Mouse (Mus musculus) CH12.LX (cell line): ENCODE measurements around the gene Rif1. TPM values are rescaled to one million over a fixed set of nuclear protein-coding genes. Genes with fewer than 3 reads are reported as not detected.

Experiments used
- DNase-seq: peaks from one replicate; pipeline ENCODE4 v3.0.0-alpha.2; 2013; ENCODE audit errors: extremely low read depth
- H3K27ac ChIP-seq: 2 replicates; pipeline ENCODE4 v1.5.1; 2012; ENCODE audit warnings: low read depth, mild to moderate bottlenecking, control low read depth, moderate library complexity; ENCODE audit not compliant: insufficient read depth
- H3K27me3 ChIP-seq: replicated peaks from 2 replicates; pipeline ENCODE3; 2012; ENCODE audit warnings: inconsistent platforms
- H3K36me3 ChIP-seq, 2 experiments: replicated peaks in 1 of 2; 2 replicates each; pipeline versions ENCODE3 to v1.6.1; 2012; ENCODE audit warnings: inconsistent platforms in 1 of 2, low read length in 1 of 2, mild to moderate bottlenecking in 1 of 2, mixed read lengths in 1 of 2, moderate library complexity in 1 of 2; ENCODE audit not compliant: control insufficient read depth in 1 of 2, insufficient read depth in 1 of 2
- H3K4me1 ChIP-seq, 2 experiments: 2 replicates each; pipeline ENCODE4 v1.6.1; 2012; ENCODE audit warnings: inconsistent platforms in 1 of 2, moderate library complexity in 1 of 2; ENCODE audit not compliant: insufficient read depth in 2 of 2, control insufficient read depth in 1 of 2
- H3K4me2 ChIP-seq: 2 replicates; pipeline ENCODE4 v1.6.1; 2012; ENCODE audit warnings: low read depth, mild to moderate bottlenecking, control low read depth; ENCODE audit not compliant: poor library complexity, insufficient read depth, severe bottlenecking
- H3K4me3 ChIP-seq, 3 experiments: fragments of 150-350 bp in 1 of 3; sonication (generic) in 1 of 3; replicated peaks in 1 of 3; 2 replicates each; pipeline versions ENCODE3 to v1.5.1; 2011 to 2012; ENCODE audit warnings: low read depth in 2 of 3, low read length in 2 of 3, mild to moderate bottlenecking in 2 of 3, moderate library complexity in 2 of 3, control low read depth in 1 of 3, improper control_type of control experiment in 1 of 3, inconsistent platforms in 1 of 3, mixed read lengths in 1 of 3; ENCODE audit not compliant: poor library complexity in 1 of 3
- H3K79me2 ChIP-seq: replicated peaks from 2 replicates; pipeline ENCODE4 v1.6.1; 2012; ENCODE audit warnings: mild to moderate bottlenecking, moderate library complexity; ENCODE audit not compliant: control insufficient read depth, poor library complexity, insufficient read depth, severe bottlenecking; ENCODE audit errors: extremely low read depth
- H3K9ac ChIP-seq: 2 replicates; pipeline ENCODE4 v1.6.1; 2012; ENCODE audit warnings: low read depth, mild to moderate bottlenecking, control low read depth, moderate library complexity; ENCODE audit not compliant: insufficient read depth
- H3K9me3 ChIP-seq: replicated peaks from 2 replicates; pipeline ENCODE3; 2012; ENCODE audit warnings: low read length, inconsistent platforms, mixed read lengths
- CHD1 ChIP-seq: IDR thresholded peaks from 2 replicates; pipeline ENCODE4 v1.6.1; 2012; ENCODE audit warnings: low read depth, low read length, improper control_type of control experiment, inconsistent platforms
- CHD2 ChIP-seq: IDR thresholded peaks from 2 replicates; pipeline ENCODE4 v1.6.1; 2011; ENCODE audit warnings: low read length, improper control_type of control experiment
- CTCF ChIP-seq, 2 experiments: IDR thresholded peaks in 1 of 2; conservative IDR thresholded peaks in 1 of 2; 2 replicates each; pipeline ENCODE4 v1.5.1; 2011 to 2012; ENCODE audit warnings: low read depth in 2 of 2, low read length in 2 of 2, improper control_type of control experiment in 1 of 2, inconsistent platforms in 1 of 2, mild to moderate bottlenecking in 1 of 2, moderate library complexity in 1 of 2
- ETS1 ChIP-seq: conservative IDR thresholded peaks from 2 replicates; pipeline ENCODE4 v1.6.1; 2012; ENCODE audit warnings: low read depth, mild to moderate bottlenecking, inconsistent platforms, low read length, improper control_type of control experiment, moderate library complexity
- HCFC1 ChIP-seq: IDR thresholded peaks from 2 replicates; pipeline ENCODE4 v1.6.1; 2012; ENCODE audit warnings: low read depth, mild to moderate bottlenecking, inconsistent platforms, low read length, improper control_type of control experiment
- IRF4 ChIP-seq: IDR thresholded peaks from 2 replicates; pipeline ENCODE4 v1.6.1; 2014; ENCODE audit warnings: low read depth, mild to moderate bottlenecking, inconsistent platforms, low read length, improper control_type of control experiment
- JUN ChIP-seq: IDR thresholded peaks from 2 replicates; pipeline ENCODE4 v1.6.1; 2011; ENCODE audit warnings: low read depth, mild to moderate bottlenecking, low read length, improper control_type of control experiment, moderate library complexity; ENCODE audit not compliant: insufficient read depth
- MAZ ChIP-seq: IDR thresholded peaks from 2 replicates; pipeline ENCODE4 v1.6.1; 2012; ENCODE audit warnings: low read depth, mild to moderate bottlenecking, inconsistent platforms, low read length, improper control_type of control experiment, moderate library complexity
- MEF2A ChIP-seq: IDR thresholded peaks from 2 replicates; pipeline ENCODE4 v1.6.1; 2014; ENCODE audit warnings: low read depth, mild to moderate bottlenecking, inconsistent platforms, low read length, improper control_type of control experiment, borderline replicate concordance
- NELFE ChIP-seq: IDR thresholded peaks from 2 replicates; pipeline ENCODE4 v1.6.1; 2011; ENCODE audit warnings: low read depth, low read length, improper control_type of control experiment
- POLR2A ChIP-seq: IDR thresholded peaks from 2 replicates; pipeline ENCODE4 v1.6.1; 2011; ENCODE audit warnings: low read depth, mild to moderate bottlenecking, improper control_type of control experiment, low read length
- POLR2AphosphoS2 ChIP-seq: IDR thresholded peaks from 2 replicates; pipeline ENCODE4 v1.6.1; 2011; ENCODE audit warnings: low read depth, low read length, improper control_type of control experiment
- RAD21 ChIP-seq: IDR thresholded peaks from 2 replicates; pipeline ENCODE4 v1.6.1; 2011; ENCODE audit warnings: low read depth, mild to moderate bottlenecking, low read length, improper control_type of control experiment, moderate library complexity
- RCOR1 ChIP-seq: conservative IDR thresholded peaks from 2 replicates; pipeline ENCODE4 v1.6.1; 2012; ENCODE audit warnings: low read depth, mild to moderate bottlenecking, inconsistent platforms, low read length, improper control_type of control experiment
- SIN3A ChIP-seq: IDR thresholded peaks from 2 replicates; pipeline ENCODE4 v1.6.1; 2012; ENCODE audit warnings: low read length, improper control_type of control experiment, inconsistent platforms
- TBP ChIP-seq: conservative IDR thresholded peaks from 2 replicates; pipeline ENCODE4 v1.6.1; 2011; ENCODE audit warnings: low read depth, low read length, improper control_type of control experiment
- TCF12 ChIP-seq: IDR thresholded peaks from 2 replicates; pipeline ENCODE4 v1.6.1; 2014; ENCODE audit warnings: low read depth, mild to moderate bottlenecking, inconsistent platforms, low read length, improper control_type of control experiment
- ZMIZ1 ChIP-seq: IDR thresholded peaks from 2 replicates; pipeline ENCODE4 v1.6.1; 2012; ENCODE audit warnings: low read depth, mild to moderate bottlenecking, inconsistent platforms, low read length, improper control_type of control experiment
- ZNF384 ChIP-seq: IDR thresholded peaks from 2 replicates; pipeline ENCODE4 v1.6.1; 2012; ENCODE audit warnings: low read depth, low read length, improper control_type of control experiment, inconsistent platforms
- dilution Hi-C: fragments of 300-500 bp; cut with MboI; formaldehyde crosslinking; loops from 2 replicates; pipeline ENCODE4 v1.14.3; 2020; ENCODE audit warnings: low sequenced_read_pairs; ENCODE audit not compliant: extremely low pct_unique_long_range_greater_than_20kb, extremely low pct_ligation_motif_present
- in situ Hi-C: fragments of 300-500 bp; cut with MboI; formaldehyde crosslinking; loops from 3 replicates; pipeline ENCODE4 v1.14.3; 2019; ENCODE audit warnings: low sequenced_read_pairs, low pct_ligation_motif_present, low pct_unique_long_range_greater_than_20kb, mixed read lengths
- polyA plus RNA-seq: library from polyadenylated mRNA; unstranded; fragments of >175 nt; gene quantifications from 2 replicates; pipeline ENCODE4 v1.2.1, GENCODE M21; 2012; ENCODE audit warnings: low read depth; ENCODE audit not compliant: insufficient read length
- total RNA-seq, 2 experiments: library from RNA; depleted of rRNA; stranded (reverse); fragments of 300-350 nt in 1 of 2; fragments of >200 nt in 1 of 2; gene quantifications; 2 replicates each; pipeline ENCODE4 v1.2.3; 2012 to 2014

Rif1 gene
- total and polyA plus RNA-seq, 3 experiments = 31.7 to 57.7 (median 33.8) TPM

DNA sequence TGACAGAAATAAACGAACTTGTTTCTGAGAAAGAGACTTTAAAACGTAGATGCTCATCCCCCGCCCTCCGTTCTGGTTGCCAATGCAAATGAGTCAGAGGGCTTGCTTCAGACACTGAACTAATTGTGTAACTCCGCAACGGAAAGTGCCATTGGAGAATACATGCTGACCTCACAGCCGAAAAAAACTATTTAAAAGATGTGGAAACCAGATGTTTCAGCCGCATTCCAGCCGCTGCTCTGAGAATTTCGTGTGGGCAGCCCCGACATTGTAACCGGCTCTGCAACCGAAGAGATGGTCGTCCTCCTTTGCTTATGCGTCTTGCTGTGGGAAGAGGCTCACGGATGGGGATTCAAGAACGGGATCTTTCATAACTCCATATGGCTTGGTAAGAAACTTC, 34.8 kb upstream of the Rif1 start, which contains the start of gene Tnfaip6:
TSS of gene Tnfaip6 (plus strand) at position 128 of the 400 bp plus-strand sequence.
- in situ Hi-C loops = no loop called here
- Histone ChIP-seq H3K27me3 (no peaks in the 10 kb centered on the region), H3K4me1 (no peaks in the 10 kb centered on the region), H3K27ac (no peak within 1 kb of the TSS)
- TF ChIP-seq TCF12 = peak; percentile 46; the same call in 1 of the 2 replicates
- 0 out of 2 replicates have a peak, but pooled peaks have one; percentile 56 for TF ChIP-seq TBP
- peak; percentile 74 for TF ChIP-seq ETS1
- no peak for TF ChIP-seq RCOR1
- no peak for TF ChIP-seq CHD2
- TF ChIP-seq SIN3A = no peak
- 0 out of 2 replicates have a peak, but pooled peaks have one; percentile 74 for TF ChIP-seq MAZ
- no peak for TF ChIP-seq JUN
- no peak for TF ChIP-seq POLR2AphosphoS2
- peak; percentile 76; the same call in 1 of the 2 replicates for TF ChIP-seq MEF2A
- TF ChIP-seq POLR2A = no peak
- TF ChIP-seq NELFE = no peak
- TF ChIP-seq IRF4 = peak; percentile 33; the same call in 1 of the 2 replicates
- peak; percentile 86 for TF ChIP-seq ZNF384
- TF ChIP-seq, all 38 proteins: peak for 7
- Histone ChIP-seq H3K9ac (no peak within 1 kb of the TSS; the same call in 1 of the 2 replicates), H3K79me2 (no peaks in the 10 kb centered on the region), H3K4me2 (peak within 1 kb of the TSS; percentile 58), H3K9me3 (no peaks in the 10 kb centered on the region), H3K4me3 (peak within 1 kb of the TSS; percentile 18 to 33 (median 27)), H3K36me3 (no peaks in the 10 kb centered on the region)
- DNase-seq = peak; percentile 48
- dilution Hi-C loops = no loop called here

DNA sequence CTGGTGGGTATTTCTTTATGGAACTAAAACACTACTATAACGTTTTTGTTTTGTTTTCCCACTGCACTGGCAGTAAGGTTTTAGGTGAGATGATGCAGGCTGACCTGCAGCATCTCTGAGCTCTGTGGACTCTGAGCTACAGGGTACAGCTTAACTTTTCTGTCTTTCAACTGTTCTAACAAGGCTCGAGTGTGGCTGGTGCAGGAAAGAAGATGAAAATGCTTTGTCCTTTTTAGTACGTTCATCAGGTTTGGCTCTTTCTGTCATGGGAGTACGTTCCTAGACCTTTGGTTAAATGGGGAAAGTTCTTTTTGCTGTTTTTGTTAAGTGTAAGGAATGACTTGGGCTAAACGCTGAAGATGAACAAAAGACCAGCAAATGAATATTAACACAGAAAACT, 34.1 kb upstream of the Rif1 start:
- Histone ChIP-seq H3K4me2 (peak overlapping the region; percentile 39), H3K27ac (no peak overlapping the region), H3K9me3 (no peaks in the 10 kb centered on the region), H3K4me3 (peak overlapping the region in 1 of 3 experiments; percentile 18), H3K27me3 (no peaks in the 10 kb centered on the region), H3K79me2 (no peaks in the 10 kb centered on the region), H3K36me3 (no peaks in the 10 kb centered on the region), H3K9ac (no peak overlapping the region; the same call in 1 of the 2 replicates), H3K4me1 (peaks cover 0 to 2% of the 10 kb centered on the region in 2 experiments; a peak in 1 of 4 replicates)
- in situ Hi-C loops (no loop called here), dilution Hi-C loops (no loop called here)
- 0 out of 2 replicates have a peak, but pooled peaks have one; percentile 12 for TF ChIP-seq SIN3A
- TF ChIP-seq CHD1 = no peak
- TF ChIP-seq POLR2A = no peak
- TF ChIP-seq CTCF (conservative IDR thresholded peaks at IDR 0.05 in 1 of 2, IDR thresholded peaks at IDR 0.05 in 1 of 2; ENCODE audit: low read depth in 2 of 2, low read length in 2 of 2) = no peak
- no peak for TF ChIP-seq ZMIZ1
- no peak for TF ChIP-seq HCFC1
- TF ChIP-seq RAD21 = no peak
- no peak for TF ChIP-seq TCF12
- DNase-seq = no peak
